Mouse (Mus musculus): ENCODE measurements at regions not wholly inside any gene's neighbourhood (a gene's known extent, or its start where the extent isn't known, plus 50 kb on each side); places are given as distances from the start of the nearest gene placed in this dataset.

DNA sequence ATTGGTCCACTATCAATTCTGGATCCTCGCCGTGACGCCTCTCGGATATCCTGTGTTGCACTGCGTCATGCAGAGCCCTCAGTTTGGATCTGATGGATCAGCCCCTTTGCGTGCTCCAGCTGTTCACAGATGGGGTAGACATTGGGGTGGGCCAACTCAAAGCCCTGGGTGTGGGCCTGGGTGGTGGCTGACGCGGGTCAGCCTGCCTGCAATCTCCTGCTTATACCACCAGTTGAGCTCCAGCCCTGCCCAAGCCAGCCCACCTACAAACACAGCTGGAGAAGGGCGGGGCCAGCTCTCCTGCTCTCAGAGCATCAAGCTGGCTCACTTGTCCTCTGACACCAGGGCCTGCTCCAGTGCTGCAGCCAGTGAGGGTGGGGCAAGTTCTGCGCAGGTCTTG is 73.1 kb downstream of the Rps15a start:
- no peak for DNase-seq (ENCODE audit: low spot score in 2 of 2)

DNA sequence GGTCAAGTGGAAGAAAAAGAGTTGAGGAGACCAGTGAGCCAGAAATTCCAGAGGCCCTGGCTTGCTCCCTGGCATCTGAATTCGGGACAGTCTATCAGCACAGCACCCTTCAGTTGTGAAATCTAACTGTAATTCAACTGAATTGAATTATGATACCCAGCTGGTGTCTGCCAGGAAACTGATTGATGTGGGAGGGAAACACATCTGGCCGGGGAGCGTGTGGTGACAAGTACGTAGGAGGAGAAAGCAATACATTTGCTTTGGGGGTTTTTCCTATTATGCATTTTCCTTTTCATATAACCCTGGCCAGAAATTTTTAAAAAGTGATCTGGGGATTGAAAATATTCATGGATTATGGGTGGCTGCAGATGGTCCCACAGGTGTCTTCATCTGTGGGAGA is 76.1 kb downstream of the Rps15a start:
- no peak for DNase-seq (ENCODE audit: low spot score in 2 of 2)

GRCm38 (mm10) chr7:118037062-118037461 is 78.9 kb downstream of the Rps15a start:
- no peak for DNase-seq (ENCODE audit: low spot score in 2 of 2)

DNA sequence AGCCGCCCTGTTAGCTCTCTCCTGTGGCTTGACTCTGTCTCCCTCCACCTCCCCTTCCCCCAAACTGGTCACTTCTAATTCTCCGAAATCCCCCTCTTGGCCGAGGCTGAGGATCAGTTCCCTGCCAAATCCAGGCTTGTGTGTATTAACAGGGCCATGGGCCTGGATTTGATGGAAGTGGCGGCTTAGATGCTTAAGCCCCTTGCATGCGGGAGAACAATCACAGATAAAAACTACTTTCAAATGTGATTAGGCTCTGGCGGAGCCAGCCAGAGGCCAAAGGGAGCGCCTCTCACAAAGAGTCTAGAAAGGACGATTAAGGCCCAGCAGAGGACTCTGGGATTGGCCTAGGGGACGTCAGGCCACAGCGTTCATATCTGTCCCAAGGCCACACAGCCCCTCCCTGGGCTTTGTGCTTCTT is 89.9 kb downstream of the Rps15a start:
- no peak for DNase-seq (ENCODE audit: low spot score in 2 of 2)

- no peak for DNase-seq (ENCODE audit: low spot score in 2 of 2)
These were observed 111.4 kb downstream of the Rps15a start for GRCm38 (mm10) chr7:118004620-118005019.

DNA sequence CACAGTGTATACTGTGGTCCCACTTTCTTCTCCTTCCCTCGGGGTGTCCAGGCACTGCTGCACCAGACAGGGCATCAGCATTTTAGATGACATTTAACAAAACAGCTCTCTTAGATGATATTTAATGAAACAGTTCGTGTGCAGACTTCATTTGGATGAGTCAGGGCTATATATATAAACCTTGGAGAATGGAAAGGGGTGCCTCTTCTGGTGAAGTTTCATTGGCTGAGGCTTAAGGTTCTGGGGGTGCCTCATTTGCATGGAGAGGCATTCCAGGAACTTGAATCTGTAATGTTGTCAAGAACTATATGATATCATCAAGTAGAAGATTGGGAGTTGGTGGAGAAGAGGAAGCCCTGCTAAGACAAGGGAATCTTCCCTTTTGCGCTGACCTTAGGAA is 114.1 kb downstream of the Rps15a start:
- no peak for DNase-seq (ENCODE audit: low spot score in 2 of 2)

DNA sequence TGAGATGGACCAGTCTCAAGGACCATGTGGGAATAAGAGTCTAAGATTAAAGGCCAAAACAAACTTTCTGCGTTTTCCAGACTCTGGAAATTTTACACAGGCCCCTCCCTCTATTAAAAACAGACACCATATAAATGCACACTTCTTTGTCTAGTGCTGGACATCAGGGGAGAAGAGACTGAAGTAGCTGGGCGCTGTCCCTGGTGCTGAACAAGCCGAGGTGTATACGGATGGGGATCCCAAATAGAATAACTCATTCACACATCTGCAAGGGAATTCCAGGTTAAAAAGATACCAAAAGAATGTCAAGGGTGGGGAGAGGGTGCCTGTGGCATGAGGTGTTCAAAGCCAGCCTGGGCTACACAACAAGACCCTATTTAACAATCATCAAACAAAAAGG is 114.9 kb downstream of the Rps15a start:
- no peak for DNase-seq (ENCODE audit: low spot score in 2 of 2)

- DNase-seq (ENCODE audit: low spot score in 2 of 2) = no peak
These were observed 133.8 kb downstream of the Rps15a start for GRCm38 (mm10) chr7:117982177-117982576.

DNA sequence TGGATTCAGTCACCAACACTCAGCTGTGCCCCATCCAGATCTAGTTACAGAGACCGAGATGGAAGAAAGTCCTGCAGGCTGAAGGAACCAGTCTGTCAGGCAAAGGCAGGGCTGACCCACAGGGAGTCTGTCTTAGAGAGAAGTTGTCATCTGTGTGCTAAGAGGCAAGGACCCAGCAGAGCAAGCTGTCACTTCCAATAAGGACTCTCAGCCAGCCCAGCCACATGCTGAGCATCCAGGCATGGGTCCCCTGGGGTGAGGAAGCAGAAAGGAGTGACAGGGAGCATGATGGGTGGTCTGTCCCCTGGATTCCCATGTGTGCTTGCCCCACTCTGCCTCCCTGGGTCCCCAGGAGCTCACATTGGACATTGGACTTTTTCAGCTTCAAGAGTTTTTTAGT is 144.8 kb downstream of the Rps15a start:
- DNase-seq (ENCODE audit: low spot score in 2 of 2) = no peak

GRCm38 (mm10) chr7:117943435-117943834 is 172.6 kb downstream of the Rps15a start:
- no peak for DNase-seq (ENCODE audit: low spot score in 2 of 2)

DNA sequence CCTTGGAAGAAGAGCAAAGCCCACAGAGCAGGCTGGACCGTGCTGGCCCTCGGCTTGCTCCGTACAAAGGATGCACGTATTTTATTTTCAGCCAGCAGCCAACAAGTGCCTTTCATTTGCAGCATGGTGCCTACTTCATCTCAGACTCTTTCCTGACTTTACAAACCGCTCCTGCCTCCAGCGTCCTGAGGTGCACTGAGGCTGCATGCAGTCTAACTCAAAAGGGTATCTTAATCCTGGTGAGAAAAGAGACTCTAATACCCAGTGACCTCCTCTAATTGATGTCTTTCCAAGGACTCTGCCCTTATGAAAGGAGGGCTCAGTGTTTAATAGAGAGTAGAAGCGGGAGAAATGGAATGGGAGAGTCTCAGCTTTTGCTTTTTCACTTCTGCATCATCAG is 176.4 kb downstream of the Rps15a start:
- DNase-seq (ENCODE audit: low spot score in 2 of 2) = no peak

GRCm38 (mm10) chr7:117934908-117935307 is 181.1 kb downstream of the Rps15a start:
- peak; percentile 39 to 71 for DNase-seq (ENCODE audit: low spot score in 2 of 2)

DNA sequence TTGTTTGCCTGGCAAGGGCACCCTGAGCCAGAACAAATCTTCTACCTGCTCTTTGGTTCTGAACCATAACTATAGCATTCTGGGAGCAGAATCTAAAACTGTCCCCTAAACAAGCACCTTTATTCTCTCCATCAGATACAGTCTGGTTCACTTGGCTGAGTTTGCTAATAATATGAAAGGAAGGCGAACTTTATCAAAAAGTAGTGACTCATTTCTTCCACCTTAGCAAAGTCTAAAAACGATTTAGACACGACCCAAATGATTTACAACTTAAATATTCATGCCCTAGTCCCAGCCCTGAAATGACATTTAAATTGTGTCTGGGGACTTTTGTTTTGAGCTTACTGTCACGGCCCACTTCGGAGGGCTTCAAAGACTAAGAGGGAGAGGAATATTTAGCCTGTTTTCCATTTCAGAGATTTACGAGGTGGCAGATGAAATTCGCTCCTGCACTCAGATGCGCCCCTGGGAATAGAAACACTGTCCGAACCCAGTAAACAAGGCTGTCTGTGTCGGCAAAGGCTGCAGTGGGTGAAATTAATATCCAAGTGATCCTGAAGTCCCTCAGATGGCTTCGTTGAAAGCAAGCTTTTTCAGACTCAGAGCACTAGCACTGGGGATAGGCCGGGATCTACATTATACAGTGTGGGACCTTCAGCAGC is 184.6 kb downstream of the Rps15a start:
- no peak for DNase-seq (ENCODE audit: low spot score in 2 of 2)

DNA sequence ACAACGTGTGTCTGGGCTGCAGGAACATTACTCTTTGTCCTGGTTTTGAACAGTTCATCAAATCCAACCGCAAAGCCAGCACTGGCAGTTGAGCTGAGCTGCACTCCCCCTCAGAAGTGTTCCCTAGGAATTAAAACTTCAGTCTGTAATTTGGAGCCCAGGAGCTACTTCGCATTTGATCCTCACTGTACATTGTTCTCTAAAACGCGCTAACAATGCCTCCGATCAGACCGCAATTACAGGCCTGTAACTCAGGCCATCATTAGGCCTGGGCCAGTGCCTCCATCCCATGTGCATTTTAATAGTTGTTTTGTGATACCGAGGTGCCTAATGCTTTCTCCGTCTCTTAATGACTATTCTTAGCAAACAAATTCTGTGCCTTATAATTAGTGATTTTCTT is 185.6 kb downstream of the Rps15a start:
- no peak for DNase-seq (ENCODE audit: low spot score in 2 of 2)

- no peak for DNase-seq (ENCODE audit: low spot score in 2 of 2)
These were observed 189.6 kb downstream of the Rps15a start for GRCm38 (mm10) chr7:117926396-117926795.

- DNase-seq (ENCODE audit: low spot score in 2 of 2) = peak; percentile 55 to 74
These were observed 193.7 kb downstream of the Rps15a start for GRCm38 (mm10) chr7:117922270-117922669.

DNA sequence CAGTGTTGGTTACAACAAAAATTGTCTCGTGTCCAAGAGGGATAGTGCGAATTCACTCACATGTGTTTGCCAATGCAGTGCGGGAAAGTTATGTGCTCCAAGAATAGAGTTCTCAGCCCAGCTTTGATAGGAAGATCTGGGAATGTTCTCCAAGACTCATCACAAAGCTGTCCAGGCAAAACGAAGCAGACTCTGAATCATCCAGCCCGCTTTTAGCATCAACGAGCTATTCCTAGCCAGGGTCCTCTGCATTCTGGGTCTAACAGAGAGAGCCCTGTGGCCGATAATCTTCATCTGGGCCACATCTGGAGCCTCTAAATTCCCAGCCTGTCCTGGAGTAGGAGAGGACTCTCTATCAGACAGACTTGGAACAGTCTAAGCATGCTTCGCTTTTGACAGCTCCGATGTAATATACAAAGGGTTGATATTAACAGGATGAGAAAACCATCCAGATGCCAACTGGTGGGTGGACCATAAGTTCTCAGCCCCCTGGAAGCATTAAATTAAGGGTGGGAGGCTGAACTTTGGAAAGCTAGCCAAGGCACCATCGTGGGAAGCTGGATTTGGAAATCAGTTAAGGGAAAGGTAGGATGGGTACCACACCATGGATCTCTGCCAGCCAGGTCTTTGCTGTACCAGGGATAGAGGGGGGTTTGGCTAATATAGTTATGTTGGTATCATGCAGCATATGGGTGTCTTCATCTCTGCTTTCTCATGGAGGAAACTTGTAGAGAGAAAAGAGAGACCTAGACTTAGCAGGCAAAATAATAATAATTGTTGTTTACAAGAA is 197.6 kb downstream of the Rps15a start:
- DNase-seq (ENCODE audit: low spot score in 2 of 2) = peak; percentile 52 to 68

GRCm38 (mm10) chr7:117916915-117917314 is 199.1 kb downstream of the Rps15a start:
- no peak for DNase-seq (ENCODE audit: low spot score in 2 of 2)

- DNase-seq (ENCODE audit: low spot score in 2 of 2) = no peak
These were observed 203.5 kb downstream of the Rps15a start for GRCm38 (mm10) chr7:117912453-117912852.

DNA sequence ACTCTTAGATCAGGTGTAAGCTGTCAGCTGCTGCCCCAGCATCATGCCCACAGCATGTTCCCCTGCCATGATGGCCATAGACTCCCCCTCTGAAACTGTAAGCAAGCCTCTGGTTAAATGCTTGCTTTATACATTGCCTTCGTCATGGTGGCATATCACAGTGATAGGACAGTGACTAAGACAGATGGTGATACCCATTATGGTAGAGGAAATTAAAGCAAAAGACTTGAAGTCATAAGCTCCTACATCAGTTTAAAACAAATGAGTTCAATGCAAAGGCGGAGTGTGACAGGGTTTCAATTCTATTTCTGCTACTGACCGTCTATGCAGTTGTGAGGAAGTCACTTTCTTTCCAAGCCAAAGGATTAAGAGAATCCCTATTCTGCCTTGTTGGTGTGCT is 204.9 kb downstream of the Rps15a start:
- no peak for DNase-seq (ENCODE audit: low spot score in 2 of 2)

GRCm38 (mm10) chr7:117896528-117896927 is 219.5 kb downstream of the Rps15a start:
- peak in 1 of 2 experiments; percentile 38 for DNase-seq (ENCODE audit: low spot score in 2 of 2)

DNA sequence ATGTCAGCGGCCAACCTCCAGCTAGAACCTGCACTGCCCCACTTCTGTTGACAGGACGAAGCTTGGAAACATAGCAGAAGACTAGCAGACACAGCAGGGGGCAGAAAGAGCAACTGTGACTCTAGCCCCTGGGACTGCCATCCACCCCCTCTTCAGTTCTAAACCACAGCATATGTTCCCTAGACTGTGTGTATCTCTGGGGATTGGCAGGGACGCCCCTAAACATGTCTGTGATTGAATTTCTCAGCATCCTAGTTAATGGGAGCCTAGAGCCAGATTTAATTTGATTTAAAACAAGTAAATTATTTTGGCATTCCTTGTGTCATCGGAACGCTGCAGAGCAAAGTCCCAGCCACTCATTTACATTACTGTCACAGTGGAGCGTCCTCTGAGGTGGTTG is 228.7 kb downstream of the Rps15a start:
- DNase-seq (ENCODE audit: low spot score in 2 of 2) = no peak

DNA sequence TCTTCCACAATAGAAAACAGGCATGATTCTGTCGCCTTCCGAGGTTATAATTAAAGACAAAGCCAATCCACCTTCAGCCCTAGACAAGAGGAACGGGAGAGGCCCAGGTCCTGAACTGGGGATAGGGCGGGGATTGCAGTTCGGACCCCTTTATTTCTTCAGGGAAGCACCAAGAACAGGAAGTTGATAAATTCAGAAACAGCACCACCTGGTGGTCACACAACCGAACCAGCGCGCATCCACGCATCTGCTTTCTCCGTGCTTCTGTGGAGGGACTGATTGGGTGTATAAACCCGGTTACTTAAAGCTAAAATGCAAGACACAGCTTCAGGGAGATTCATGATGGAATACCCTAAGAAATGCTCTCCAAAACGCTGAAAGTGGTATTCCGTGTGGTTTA is 233.2 kb downstream of the Rps15a start:
- peak; percentile 87 to 91 for DNase-seq (ENCODE audit: low spot score in 2 of 2)
